Mouse (Mus musculus): ENCODE results near the gene Lrrc27.

Gene Lrrc27

DNA sequence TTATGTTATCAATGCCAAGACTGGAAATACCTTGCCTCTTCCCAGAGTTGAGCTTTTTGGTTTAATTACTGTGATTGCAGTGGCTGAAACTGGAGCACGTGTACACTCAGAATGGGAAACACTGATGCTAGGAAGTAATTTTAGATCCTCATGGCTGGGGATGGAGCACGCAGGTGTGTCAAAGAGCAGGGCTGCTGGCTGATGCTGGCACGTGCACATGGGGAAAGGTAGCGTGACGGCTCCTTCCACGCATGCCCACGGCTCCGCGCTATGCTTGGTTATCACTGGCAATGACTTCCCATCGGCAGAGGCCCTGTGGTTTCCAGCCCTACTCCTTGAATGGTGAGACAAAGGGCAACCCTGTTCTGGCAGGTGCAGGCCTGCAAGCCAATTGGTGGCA is 63.4 kb downstream of the Lrrc27 start:
- no peak for DNase-seq

GRCm38 (mm10) chr7:139277536-139277935 is 64.7 kb downstream of the Lrrc27 start:
- no peak for DNase-seq

- no peak for DNase-seq
These were observed 66.8 kb downstream of the Lrrc27 start for GRCm38 (mm10) chr7:139279571-139279970.

GRCm38 (mm10) chr7:139280044-139280443 is 67.3 kb downstream of the Lrrc27 start:
- DNase-seq = no peak

- peak; percentile 46 for DNase-seq
These were observed 68.4 kb downstream of the Lrrc27 start for GRCm38 (mm10) chr7:139281195-139281594.

- no peak for DNase-seq
These were observed 69.2 kb downstream of the Lrrc27 start for GRCm38 (mm10) chr7:139282037-139282436.

- DNase-seq = no peak
These were observed 72.6 kb downstream of the Lrrc27 start for GRCm38 (mm10) chr7:139285295-139285943.

GRCm38 (mm10) chr7:139288540-139288939 is 75.8 kb downstream of the Lrrc27 start:
- no peak for DNase-seq

Data from liver (tissue).